12 mouse cellular contexts compared by ENCODE assay signal in the genomic region with DNA sequence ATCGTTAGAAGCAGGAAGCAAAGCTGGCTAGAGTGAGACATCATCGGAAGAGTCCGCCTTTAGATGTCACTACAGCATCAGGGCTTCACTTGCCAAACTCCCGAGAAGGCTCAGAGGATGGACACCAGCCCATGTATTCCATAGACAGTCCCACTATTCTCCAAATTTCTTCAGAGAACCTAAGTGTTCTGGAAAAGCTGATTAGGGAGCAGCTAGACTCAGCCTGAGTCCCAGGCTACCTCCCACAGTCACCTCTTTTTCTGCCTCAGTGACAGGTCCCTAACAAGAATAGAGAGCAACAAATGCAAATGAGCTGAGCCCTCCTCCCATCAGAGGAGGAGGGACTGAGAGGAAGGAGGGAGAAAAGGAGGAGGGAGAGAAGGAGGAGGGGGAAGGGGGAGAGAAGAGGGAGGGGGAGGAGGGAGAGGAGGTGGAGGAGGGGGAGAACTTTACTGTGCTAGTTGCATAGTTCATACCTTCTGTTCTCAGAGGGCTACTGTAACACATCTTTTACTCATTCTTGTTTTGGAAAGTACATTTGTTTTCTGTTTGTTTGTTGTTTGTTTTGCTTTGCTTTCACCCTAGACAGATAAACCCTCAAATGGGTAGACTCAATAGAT.
DNase-seq lines count a peak whose midpoint lies in the region; ATAC-seq and TF ChIP-seq lines count a peak whose summit lies in the region.
"Had no signal": no experiment of that assay in that cellular context is flagged by ENCODE, and none has a peak within 500 bp of the region (broad histone marks: within the 10 kb centered on the region; RNA-seq: fewer than 3 reads in every experiment).

No protein-coding gene starts in this region.

- peak; percentile 26; the same call in 1 of the 2 replicates for TF ChIP-seq CTCF in heart, adult 2 months (IDR thresholded peaks at IDR 0.05)

- no peaks in the 10 kb centered on the region for H3K4me1 ChIP-seq in heart, adult 2 months (ENCODE audit: control insufficient read depth, insufficient read depth, low read length)
- H3K4me1 ChIP-seq in heart, embryonic 11.5 days (ENCODE audit: control insufficient read depth, insufficient read depth, low read length) = peaks cover 2% of the 10 kb centered on the region; the same call in 1 of the 2 replicates
- peaks cover 34% of the 10 kb centered on the region for H3K4me1 ChIP-seq in hindbrain, embryonic 13.5 days (replicated peaks)

- no peaks in the 10 kb centered on the region for H3K79me2 ChIP-seq in heart, adult 2 months (replicated peaks; ENCODE audit: control insufficient read depth, insufficient read depth, low read length)

- H3K36me3 ChIP-seq in heart, adult 2 months (ENCODE audit: control insufficient read depth, insufficient read depth, low read length) = no peaks in the 10 kb centered on the region
- no peaks in the 10 kb centered on the region for H3K36me3 ChIP-seq in heart, embryonic 11.5 days (ENCODE audit: control insufficient read depth, insufficient read depth, low read length)
- H3K36me3 ChIP-seq in hindbrain, embryonic 13.5 days = no peaks in the 10 kb centered on the region
- H3K36me3 ChIP-seq: embryonic facial prominence, embryonic 12.5 days; heart, embryonic 13.5 days had no signal

- 13% methylated on average over 4 of the region's 4 CpGs for WGBS in heart, adult 2 months
- WGBS in heart, embryonic 11.5 days (ENCODE audit: insufficient replicate concordance) = 20% methylated on average over 4 of the region's 4 CpGs
- 19% methylated on average over 4 of the region's 4 CpGs for WGBS in hindbrain, embryonic 13.5 days

- peaks cover 2% of the 10 kb centered on the region; the same call in 1 of the 2 replicates for H3K27me3 ChIP-seq in heart, adult 2 months (ENCODE audit: control insufficient read depth, insufficient read depth, low read length)
- H3K27me3 ChIP-seq in heart, embryonic 11.5 days (ENCODE audit: control insufficient read depth, insufficient read depth, low read length) = no peaks in the 10 kb centered on the region
- 0 out of 2 replicates have a peak, but pooled peaks cover 4% of the 10 kb centered on the region for H3K27me3 ChIP-seq in hindbrain, embryonic 13.5 days

- intact Hi-C loops in heart, adult 2 months (cut with DNase I) = no loop called here

- H3K9me3 ChIP-seq in heart, embryonic 11.5 days (replicated peaks; ENCODE audit: control insufficient read depth, low read length) = no peaks in the 10 kb centered on the region
- no peaks in the 10 kb centered on the region for H3K9me3 ChIP-seq in hindbrain, embryonic 13.5 days
- H3K9me3 ChIP-seq: embryonic facial prominence, embryonic 12.5 days; heart, embryonic 13.5 days had no signal

- TF ChIP-seq POLR2A in heart, adult 2 months (IDR thresholded peaks at IDR 0.05; ENCODE audit: insufficient read depth, low read depth, low read length) = no peak

- no peak overlapping the region for H3K27ac ChIP-seq in heart, adult 2 months
- no peak overlapping the region for H3K27ac ChIP-seq in heart, embryonic 11.5 days (ENCODE audit: low read depth, low read length)
- no peak overlapping the region for H3K27ac ChIP-seq in hindbrain, embryonic 13.5 days
- H3K27ac ChIP-seq: embryonic facial prominence, embryonic 12.5 days; heart, embryonic 13.5 days; macrophage had no signal

- no peak for ATAC-seq in heart, embryonic 11.5 days (replicated peaks; ENCODE audit: insufficient number of reproducible peaks, low FRiP score, low TSS enrichment)
- ATAC-seq in hindbrain, embryonic 13.5 days (ENCODE audit: low FRiP score) = peak; percentile 40; the same call in 1 of the 2 replicates

- no peak for TF ChIP-seq EP300 in heart, adult 2 months (IDR thresholded peaks at IDR 0.05; ENCODE audit: insufficient read depth, low read depth, low read length)

- H3K4me2 ChIP-seq in heart, embryonic 11.5 days = no peak overlapping the region
- 0 out of 2 replicates have a peak overlapping the region, but pooled peaks have one; percentile 7 for H3K4me2 ChIP-seq in hindbrain, embryonic 13.5 days
- H3K4me2 ChIP-seq: embryonic facial prominence, embryonic 12.5 days; heart, embryonic 13.5 days had no signal

- DNase-seq in heart, adult 2 months = no peak
- DNase-seq in lung, postnatal 10 days = peak; percentile 21
- DNase-seq in lung, postnatal 14 days = no peak
- DNase-seq in retina, postnatal 1 day = peak; percentile 48
- DNase-seq in adrenal gland, postnatal 36 days = no peak
- DNase-seq in gastrocnemius, postnatal 4 days (ENCODE audit: low spot score in 2 of 2) = no peak
- DNase-seq: B cell, adult 2 months had no signal

- no peak overlapping the region for H3K9ac ChIP-seq in heart, adult 2 months (ENCODE audit: low read depth, low read length)
- H3K9ac ChIP-seq in heart, embryonic 11.5 days (ENCODE audit: low read depth, low read length) = no peak overlapping the region
- H3K9ac ChIP-seq in hindbrain, embryonic 13.5 days = no peak overlapping the region
- H3K9ac ChIP-seq: embryonic facial prominence, embryonic 12.5 days; heart, embryonic 13.5 days had no signal

- no peak overlapping the region for H3K4me3 ChIP-seq in heart, adult 2 months
- H3K4me3 ChIP-seq in heart, embryonic 11.5 days (ENCODE audit: low read depth, low read length) = no peak overlapping the region
- no peak overlapping the region for H3K4me3 ChIP-seq in hindbrain, embryonic 13.5 days
- H3K4me3 ChIP-seq: embryonic facial prominence, embryonic 12.5 days; heart, embryonic 13.5 days had no signal

Comparison
In these comparisons a context has a peak if more than half of its experiments do, and no peak if none do; other contexts are left out.
1. DNase-seq: peak in lung, postnatal 10 days (single experiment) and retina, postnatal 1 day (single experiment); none in heart, adult 2 months (0 of 2), lung, postnatal 14 days (single experiment), adrenal gland, postnatal 36 days (0 of 2) and gastrocnemius, postnatal 4 days (0 of 2).